Mouse (Mus musculus) adrenal gland, adult (tissue): ENCODE results near the gene Clic1.

ENCODE experiments used
- DNase-seq, 2 experiments: peaks; one replicate each; pipeline ENCODE4 v3.0.0; 2022 to 2023; ENCODE audit warnings: low spot score in 1 of 2; ENCODE audit not compliant: inconsistent age in 2 of 2

Gene Clic1

GRCm38 (mm10) chr17:35044904-35045806 lies 4.6 kb upstream of the Clic1 start:
- DNase-seq: no peak

- DNase-seq: peak in 1 of 2 experiments; percentile 23
Measured at GRCm38 (mm10) chr17:35045807-35046680, 3.7 kb upstream of the Clic1 start.

- DNase-seq: peak; percentile 98 to 99
Measured at GRCm38 (mm10) chr17:35046681-35047455, 2.9 kb upstream of the Clic1 start, which contains the start of gene Msh5. TSS of gene Msh5 (minus strand) at chr17:35046745.

GRCm38 (mm10) chr17:35047688-35048087 lies 2.1 kb upstream of the Clic1 start:
- no peak for DNase-seq

GRCm38 (mm10) chr17:35048149-35048931 lies 1.4 kb upstream of the Clic1 start:
- peak in 1 of 2 experiments; percentile 44 for DNase-seq

- DNase-seq: no peak
Measured at GRCm38 (mm10) chr17:35048932-35049440, 780 bp upstream of the Clic1 start.

- peak; percentile 84 to 93 for DNase-seq
Measured at GRCm38 (mm10) chr17:35050126-35050750, 472 bp downstream of the Clic1 start.

- DNase-seq: peak; percentile 86 to 91
Measured at GRCm38 (mm10) chr17:35051156-35052086, 1.7 kb downstream of the Clic1 start.

- DNase-seq: no peak
Measured at GRCm38 (mm10) chr17:35052271-35052798, 2.6 kb downstream of the Clic1 start.

- DNase-seq: no peak
Measured at GRCm38 (mm10) chr17:35055691-35056495, 6.1 kb downstream of the Clic1 start.

- no peak for DNase-seq
Measured at GRCm38 (mm10) chr17:35057090-35057489, 7.3 kb downstream of the Clic1 start.

- DNase-seq: no peak
Measured at GRCm38 (mm10) chr17:35058316-35058715, 8.6 kb downstream of the Clic1 start.

- DNase-seq: peak; percentile 89 to 95
Measured at GRCm38 (mm10) chr17:35058911-35059892, 9.4 kb downstream of the Clic1 start, which contains the start of gene Ddah2. TSS of gene Ddah2 (plus strand) at chr17:35059035.

- DNase-seq: peak in 1 of 2 experiments; percentile 26
Measured at GRCm38 (mm10) chr17:35060071-35060470, 10.3 kb downstream of the Clic1 start.

GRCm38 (mm10) chr17:35060737-35061297 lies 11.1 kb downstream of the Clic1 start:
- peak; percentile 29 to 42 for DNase-seq

- no peak for DNase-seq
Measured at GRCm38 (mm10) chr17:35061299-35061698, 11.5 kb downstream of the Clic1 start.
